Mouse (Mus musculus) C2C12 (cell line): ENCODE results near the gene Prkcq. TPM values are rescaled to one million over a fixed set of nuclear protein-coding genes. Genes with fewer than 3 reads are reported as not detected.

Experiments
- H3K27me3 ChIP-seq: one replicate; pipeline ENCODE4 v1.6.1; 2011; ENCODE audit not compliant: control insufficient read depth, insufficient read depth, insufficient read length
- H3K36me3 ChIP-seq: one replicate; pipeline ENCODE4 v1.6.1; 2011; ENCODE audit not compliant: control insufficient read depth, insufficient read depth
- H3K4me3 ChIP-seq: one replicate; pipeline ENCODE4 v1.5.1; 2011; ENCODE audit warnings: mild to moderate bottlenecking, control low read depth; ENCODE audit not compliant: poor library complexity, insufficient read depth, severe bottlenecking
- H3K79me2 ChIP-seq: one replicate; pipeline ENCODE4 v1.6.1; 2011; ENCODE audit not compliant: control insufficient read depth, insufficient read depth
- H3K79me3 ChIP-seq: one replicate; pipeline ENCODE4 v1.6.1; 2011; ENCODE audit warnings: low read depth, control low read depth
- H3ac ChIP-seq: one replicate; pipeline ENCODE3; 2011; ENCODE audit warnings: low read depth; ENCODE audit not compliant: control insufficient read depth, insufficient read length
- CEBPB ChIP-seq: IDR thresholded peaks from one replicate; pipeline ENCODE4 v1.6.1; 2011; ENCODE audit warnings: low read depth, mild to moderate bottlenecking, control low read depth, moderate library complexity
- CTCF ChIP-seq: IDR thresholded peaks from one replicate; pipeline ENCODE4 v1.5.1; 2011; ENCODE audit not compliant: control insufficient read depth, insufficient read depth, insufficient read length
- FOSL1 ChIP-seq: IDR thresholded peaks from one replicate; pipeline ENCODE4 v1.8.0; 2011; ENCODE audit warnings: mild to moderate bottlenecking, low read length; ENCODE audit not compliant: poor library complexity, insufficient read depth, severe bottlenecking
- MAX ChIP-seq: IDR thresholded peaks from one replicate; pipeline ENCODE4 v1.6.1; 2011; ENCODE audit warnings: mild to moderate bottlenecking, control low read depth
- MYOD1 ChIP-seq: IDR thresholded peaks from one replicate; pipeline ENCODE4 v1.6.1; 2011; ENCODE audit warnings: low read depth; ENCODE audit not compliant: control insufficient read depth, insufficient read length
- MYOG ChIP-seq: IDR thresholded peaks from one replicate; pipeline ENCODE4 v1.6.1; 2011; ENCODE audit not compliant: control insufficient read depth, insufficient read length; ENCODE audit errors: extremely low read depth
- USF1 ChIP-seq: IDR thresholded peaks from one replicate; pipeline ENCODE4 v1.6.1; 2011; ENCODE audit warnings: low read depth, mild to moderate bottlenecking, control low read depth, moderate library complexity
- polyA plus RNA-seq: library from polyadenylated mRNA; unstranded; fragments of >200 nt; fragmentation: generic; extraction: Trizol; gene quantifications from one replicate; pipeline ENCODE4 v1.2.1, GENCODE M21; 2012; ENCODE audit warnings: missing spikeins

Prkcq gene
- polyA plus RNA-seq, 1 experiment = 0.05 TPM

DNA sequence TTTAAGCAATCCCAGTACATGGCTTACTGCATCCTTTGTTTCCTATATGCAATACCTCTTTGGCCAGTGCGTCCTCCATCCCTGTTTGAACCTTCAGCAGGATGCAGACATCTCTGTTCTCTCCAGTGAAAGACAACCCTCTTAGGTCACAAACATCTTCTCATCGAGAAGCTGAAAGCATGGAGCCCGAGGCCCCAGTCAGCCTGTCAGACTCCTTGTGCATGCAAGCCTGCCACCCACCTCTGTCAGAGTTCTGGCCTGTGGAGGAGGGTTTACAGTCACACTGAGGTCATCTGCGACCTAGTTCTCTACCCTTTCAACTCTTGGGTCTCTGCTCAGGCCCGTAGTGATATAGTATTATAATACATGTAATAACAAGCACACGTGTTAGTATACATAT is 119.0 kb downstream of the Prkcq start:
- H3K4me3 ChIP-seq = no peak overlapping the region
- H3K79me3 ChIP-seq = no peaks in the 10 kb centered on the region
- H3K79me2 ChIP-seq = no peaks in the 10 kb centered on the region
- no peak for TF ChIP-seq FOSL1
- TF ChIP-seq USF1 = no peak
- no peak for TF ChIP-seq MAX
- TF ChIP-seq MYOG = no peak
- no peak for TF ChIP-seq CEBPB
- no peak for TF ChIP-seq CTCF
- no peak for TF ChIP-seq MYOD1
- no peaks in the 10 kb centered on the region for H3K36me3 ChIP-seq
- peaks cover 5% of the 10 kb centered on the region for H3K27me3 ChIP-seq
- H3ac ChIP-seq = no peak overlapping the region

DNA sequence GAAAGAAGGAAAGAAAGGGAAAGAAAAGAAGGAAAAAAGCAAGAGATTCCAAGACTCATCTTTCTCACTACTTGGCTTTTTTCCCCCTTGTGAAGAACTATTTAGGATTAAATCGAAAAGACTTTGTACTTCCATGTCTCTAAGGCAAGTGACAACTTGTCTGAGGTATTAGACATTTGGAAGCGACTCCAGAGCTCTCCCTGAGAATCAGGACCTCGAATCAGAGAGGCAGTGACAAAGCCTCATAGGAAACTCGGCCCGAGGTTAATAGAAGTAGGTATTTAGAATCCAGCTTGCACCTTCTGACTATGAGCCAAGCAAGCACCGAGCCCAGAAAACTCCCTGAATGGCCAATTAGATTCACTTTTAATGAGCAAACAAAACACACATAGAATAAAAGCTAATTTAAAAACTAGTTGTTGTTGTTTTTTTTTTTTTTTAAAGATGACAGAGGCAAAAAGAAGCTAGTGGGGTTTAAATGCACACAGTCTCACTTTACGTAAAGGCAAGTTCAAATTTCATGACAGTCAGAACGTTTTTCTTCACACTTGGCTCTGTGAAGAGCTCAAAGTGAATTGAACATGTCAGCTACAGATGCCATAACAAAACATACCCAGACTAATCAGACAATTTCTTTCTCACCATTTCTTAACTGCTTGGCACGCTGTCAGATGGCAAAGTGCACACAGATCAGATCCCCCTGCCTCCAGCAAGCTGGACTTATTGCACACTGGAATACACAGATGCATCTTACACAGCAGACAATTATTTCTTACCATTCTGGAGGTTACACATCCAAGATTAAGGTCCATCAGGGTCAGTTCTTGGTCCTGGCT is 119.9 kb downstream of the Prkcq start:
- TF ChIP-seq USF1 = no peak
- no peak for TF ChIP-seq CEBPB
- TF ChIP-seq MAX = no peak
- no peak for TF ChIP-seq MYOD1
- TF ChIP-seq MYOG = no peak
- TF ChIP-seq FOSL1 = no peak
- no peak for TF ChIP-seq CTCF
- Histone ChIP-seq H3K79me3 (no peaks in the 10 kb centered on the region), H3ac (no peak overlapping the region), H3K4me3 (no peak overlapping the region), H3K79me2 (no peaks in the 10 kb centered on the region), H3K27me3 (peaks cover 5% of the 10 kb centered on the region), H3K36me3 (no peaks in the 10 kb centered on the region)

DNA sequence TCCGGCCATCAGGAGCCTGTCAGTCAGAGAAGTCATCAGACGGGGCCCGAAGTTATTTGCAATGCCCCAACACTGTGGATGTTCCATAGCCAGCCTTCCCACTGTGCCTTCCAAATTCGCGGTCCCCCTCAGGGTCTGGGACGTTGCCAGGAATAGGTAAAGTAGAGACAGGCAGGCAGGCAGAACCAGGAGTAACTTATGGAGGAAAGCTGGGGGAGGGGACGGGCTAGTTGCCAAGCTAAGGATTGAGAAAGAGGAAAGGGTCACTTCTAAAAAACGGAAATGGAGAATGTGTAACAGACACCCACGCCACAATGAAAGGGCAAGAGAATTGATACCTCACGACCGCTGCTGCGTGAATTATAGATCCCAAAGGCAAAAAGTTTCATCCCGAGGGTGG is 121.2 kb downstream of the Prkcq start:
- Histone ChIP-seq H3K36me3 (no peaks in the 10 kb centered on the region), H3K79me3 (no peaks in the 10 kb centered on the region), H3K79me2 (no peaks in the 10 kb centered on the region), H3K27me3 (peaks cover 5% of the 10 kb centered on the region), H3ac (no peak overlapping the region), H3K4me3 (no peak overlapping the region)
- TF ChIP-seq FOSL1 = no peak
- TF ChIP-seq MAX = no peak
- no peak for TF ChIP-seq CEBPB
- TF ChIP-seq MYOD1 = no peak
- TF ChIP-seq CTCF = no peak
- TF ChIP-seq USF1 = no peak
- no peak for TF ChIP-seq MYOG

DNA sequence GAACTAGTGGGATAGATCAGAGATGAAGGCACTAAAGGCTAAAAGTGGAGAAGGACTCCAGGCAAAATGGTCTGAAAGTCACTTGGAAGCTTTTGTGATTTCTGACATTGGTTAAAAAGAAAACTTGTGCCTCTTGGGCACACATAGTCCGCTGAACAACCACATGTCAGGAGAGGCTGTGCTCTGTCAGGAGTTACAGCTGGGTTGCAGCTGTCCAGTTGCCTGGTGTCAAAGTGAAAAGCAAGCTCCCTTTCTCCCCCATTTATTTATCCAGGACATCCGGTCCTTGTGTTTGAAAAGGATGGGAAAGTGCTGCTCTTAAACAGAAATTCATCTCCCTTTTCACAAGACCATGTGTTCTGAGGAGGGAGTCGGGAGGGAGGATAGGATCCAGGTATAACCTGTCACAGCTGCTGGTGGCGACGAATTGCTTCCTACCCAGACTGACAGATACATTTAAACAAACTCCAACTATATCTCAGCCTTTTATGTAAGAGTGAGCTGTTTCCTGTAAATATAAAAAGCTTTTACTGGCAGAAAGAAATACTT is 122.8 kb downstream of the Prkcq start:
- Histone ChIP-seq H3K36me3 (no peaks in the 10 kb centered on the region), H3K79me3 (no peaks in the 10 kb centered on the region), H3K27me3 (peaks cover 5% of the 10 kb centered on the region), H3K79me2 (no peaks in the 10 kb centered on the region), H3ac (no peak overlapping the region), H3K4me3 (no peak overlapping the region)
- TF ChIP-seq CTCF = no peak
- TF ChIP-seq MYOG = no peak
- TF ChIP-seq MYOD1 = no peak
- no peak for TF ChIP-seq FOSL1
- no peak for TF ChIP-seq USF1
- TF ChIP-seq CEBPB = no peak
- TF ChIP-seq MAX = no peak

DNA sequence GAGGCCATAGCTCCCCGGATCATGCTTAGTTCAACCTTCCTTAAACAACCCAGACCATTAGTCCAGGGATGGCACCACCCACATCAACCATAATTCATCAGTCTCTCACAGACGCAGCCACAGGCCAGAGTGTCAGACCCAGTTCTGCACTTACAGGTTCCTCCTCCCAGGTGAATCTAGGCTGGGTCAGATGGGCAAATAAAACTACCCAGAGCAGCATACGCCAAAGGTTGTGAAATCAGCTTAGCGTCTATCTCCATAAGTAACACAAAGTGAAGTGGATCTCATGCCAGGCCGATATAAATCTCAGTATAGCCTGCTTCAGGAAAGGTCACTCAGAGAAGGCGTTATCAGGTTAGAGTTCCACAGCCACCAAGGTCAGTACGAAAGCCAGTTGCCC is 126.9 kb downstream of the Prkcq start:
- H3K4me3 ChIP-seq = no peak overlapping the region
- no peaks in the 10 kb centered on the region for H3K27me3 ChIP-seq
- no peaks in the 10 kb centered on the region for H3K79me2 ChIP-seq
- no peaks in the 10 kb centered on the region for H3K79me3 ChIP-seq
- H3ac ChIP-seq = no peak overlapping the region
- TF ChIP-seq CEBPB (no peak), CTCF (no peak), MYOD1 (no peak)
- H3K36me3 ChIP-seq = no peaks in the 10 kb centered on the region

DNA sequence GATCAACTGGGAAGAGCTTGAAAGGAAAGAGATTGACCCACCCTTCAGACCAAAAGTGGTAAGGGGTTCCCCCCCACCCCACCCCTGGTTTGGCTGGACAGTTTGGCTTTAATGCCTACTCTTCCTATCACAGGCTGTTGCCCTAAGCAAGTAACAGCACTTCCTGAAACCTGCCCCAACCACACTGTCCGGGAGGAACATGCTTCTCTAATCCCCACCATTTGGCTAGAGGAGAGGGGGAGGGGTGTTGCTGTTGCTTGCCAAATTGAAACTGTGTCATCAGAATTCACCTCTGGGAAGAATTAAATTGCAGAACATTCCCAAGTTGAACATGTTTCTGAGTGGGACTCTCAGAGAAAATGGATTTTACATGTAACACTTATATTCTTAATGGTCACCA is 127.5 kb downstream of the Prkcq start:
- Histone ChIP-seq H3K4me3 (no peak overlapping the region), H3K79me3 (no peaks in the 10 kb centered on the region), H3K27me3 (no peaks in the 10 kb centered on the region), H3K36me3 (no peaks in the 10 kb centered on the region), H3K79me2 (no peaks in the 10 kb centered on the region), H3ac (no peak overlapping the region)
- TF ChIP-seq USF1 (no peak), MYOG (no peak), MYOD1 (no peak), FOSL1 (no peak), CTCF (no peak), CEBPB (no peak), MAX (no peak)
